Mouse (Mus musculus): ENCODE measurements around the gene Col6a6. TPM values are rescaled to one million over a fixed set of nuclear protein-coding genes. Genes with fewer than 3 reads are reported as not detected.
A peak's percentile ranks its signal among the peaks of the same experiment; 100 is the strongest.

The Col6a6 gene
- polyA plus RNA-seq, 1 experiment from 2014 or later = 0.09 TPM

DNA sequence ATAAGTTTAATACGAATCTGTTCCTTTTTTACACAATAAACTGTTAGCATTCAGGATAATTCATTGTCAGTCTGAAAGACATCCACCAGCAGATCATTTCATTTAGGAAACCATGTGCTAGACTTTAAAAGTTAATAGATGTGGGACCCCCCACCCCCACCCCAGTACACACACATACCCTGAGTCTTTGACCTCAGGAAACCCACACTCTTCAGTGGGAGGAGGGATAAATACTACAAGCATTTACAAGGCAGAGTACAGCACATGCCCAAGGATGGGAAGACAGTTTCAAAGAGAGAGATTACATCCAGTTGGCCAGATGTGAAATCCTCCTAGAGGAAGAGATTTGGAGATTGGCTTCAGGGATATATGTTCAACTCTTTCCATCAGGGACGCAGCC, 87.5 kb downstream of the Col6a6 start:
- Histone ChIP-seq H3K4me3 (replicated peaks; ENCODE audit: low read depth, low read length) (no peak overlapping the region), H3K27ac (replicated peaks; ENCODE audit: low read depth, low read length) (no peak overlapping the region), H3K4me2 (ENCODE audit: low read length) (no peak overlapping the region), H3K36me3 (ENCODE audit: control insufficient read depth, insufficient read depth, low read length) (no peaks in the 10 kb centered on the region), H3K9ac (replicated peaks; ENCODE audit: low read length) (no peak overlapping the region), H3K9me3 (ENCODE audit: control insufficient read depth, low read length) (no peaks in the 10 kb centered on the region), H3K4me1 (ENCODE audit: control insufficient read depth, insufficient read depth, low read length) (no peaks in the 10 kb centered on the region), H3K27me3 (ENCODE audit: control insufficient read depth, insufficient read depth, low read length) (no peaks in the 10 kb centered on the region)
- 80% methylated on average over 2 of the region's 2 CpGs for WGBS
- DNase-seq = no peak
- no peak for ATAC-seq (ENCODE audit: low FRiP score, low TSS enrichment)

- no peak for DNase-seq
- H3K27ac ChIP-seq (replicated peaks; ENCODE audit: low read depth, low read length) = no peak overlapping the region
- H3K4me2 ChIP-seq (ENCODE audit: low read length) = no peak overlapping the region
- H3K4me1 ChIP-seq (ENCODE audit: control insufficient read depth, insufficient read depth, low read length) = no peaks in the 10 kb centered on the region
- H3K9me3 ChIP-seq (ENCODE audit: control insufficient read depth, low read length) = no peaks in the 10 kb centered on the region
- ATAC-seq (ENCODE audit: low FRiP score, low TSS enrichment) = no peak
- 93% methylated on average over 9 of the region's 9 CpGs for WGBS
- no peak overlapping the region for H3K9ac ChIP-seq (replicated peaks; ENCODE audit: low read length)
- no peaks in the 10 kb centered on the region for H3K36me3 ChIP-seq (ENCODE audit: control insufficient read depth, insufficient read depth, low read length)
- H3K27me3 ChIP-seq (ENCODE audit: control insufficient read depth, insufficient read depth, low read length) = no peaks in the 10 kb centered on the region
- no peak overlapping the region for H3K4me3 ChIP-seq (replicated peaks; ENCODE audit: low read depth, low read length)
Measured at GRCm38 (mm10) chr9:105739446-105739845, 88.5 kb downstream of the Col6a6 start.

GRCm38 (mm10) chr9:105737448-105737847, 90.5 kb downstream of the Col6a6 start:
- H3K9ac ChIP-seq (replicated peaks; ENCODE audit: low read length) = no peak overlapping the region
- peak; percentile 11 for DNase-seq
- H3K27ac ChIP-seq (replicated peaks; ENCODE audit: low read depth, low read length) = no peak overlapping the region
- no peaks in the 10 kb centered on the region for H3K9me3 ChIP-seq (ENCODE audit: control insufficient read depth, low read length)
- no peak for ATAC-seq (ENCODE audit: low FRiP score, low TSS enrichment)
- 47% methylated on average over 8 of the region's 8 CpGs for WGBS
- H3K4me2 ChIP-seq (ENCODE audit: low read length) = no peak overlapping the region
- H3K4me3 ChIP-seq (replicated peaks; ENCODE audit: low read depth, low read length) = no peak overlapping the region
- H3K36me3 ChIP-seq (ENCODE audit: control insufficient read depth, insufficient read depth, low read length) = no peaks in the 10 kb centered on the region
- H3K27me3 ChIP-seq (ENCODE audit: control insufficient read depth, insufficient read depth, low read length) = no peaks in the 10 kb centered on the region
- no peaks in the 10 kb centered on the region for H3K4me1 ChIP-seq (ENCODE audit: control insufficient read depth, insufficient read depth, low read length)

- Histone ChIP-seq H3K9ac (replicated peaks; ENCODE audit: low read length) (no peak overlapping the region), H3K9me3 (ENCODE audit: control insufficient read depth, low read length) (no peaks in the 10 kb centered on the region), H3K4me3 (replicated peaks; ENCODE audit: low read depth, low read length) (no peak overlapping the region), H3K27ac (replicated peaks; ENCODE audit: low read depth, low read length) (no peak overlapping the region), H3K4me1 (ENCODE audit: control insufficient read depth, insufficient read depth, low read length) (no peaks in the 10 kb centered on the region), H3K4me2 (ENCODE audit: low read length) (no peak overlapping the region), H3K27me3 (ENCODE audit: control insufficient read depth, insufficient read depth, low read length) (no peaks in the 10 kb centered on the region), H3K36me3 (ENCODE audit: control insufficient read depth, insufficient read depth, low read length) (no peaks in the 10 kb centered on the region)
- ATAC-seq (ENCODE audit: low FRiP score, low TSS enrichment) (no peak), DNase-seq (peak; percentile 45)
- 63% methylated on average over 5 of the region's 5 CpGs for WGBS
Measured at GRCm38 (mm10) chr9:105735195-105735594, 92.8 kb downstream of the Col6a6 start.

- Histone ChIP-seq H3K4me3 (replicated peaks; ENCODE audit: low read depth, low read length) (no peak overlapping the region), H3K4me1 (ENCODE audit: control insufficient read depth, insufficient read depth, low read length) (no peaks in the 10 kb centered on the region), H3K27me3 (ENCODE audit: control insufficient read depth, insufficient read depth, low read length) (no peaks in the 10 kb centered on the region), H3K27ac (replicated peaks; ENCODE audit: low read depth, low read length) (no peak overlapping the region), H3K9ac (replicated peaks; ENCODE audit: low read length) (no peak overlapping the region), H3K4me2 (ENCODE audit: low read length) (no peak overlapping the region), H3K9me3 (ENCODE audit: control insufficient read depth, low read length) (no peaks in the 10 kb centered on the region), H3K36me3 (ENCODE audit: control insufficient read depth, insufficient read depth, low read length) (no peaks in the 10 kb centered on the region)
- ATAC-seq (ENCODE audit: low FRiP score, low TSS enrichment) (no peak), DNase-seq (no peak)
- 87% methylated on average over 2 of the region's 2 CpGs for WGBS
Measured at GRCm38 (mm10) chr9:105734651-105735050, 93.3 kb downstream of the Col6a6 start.

DNA sequence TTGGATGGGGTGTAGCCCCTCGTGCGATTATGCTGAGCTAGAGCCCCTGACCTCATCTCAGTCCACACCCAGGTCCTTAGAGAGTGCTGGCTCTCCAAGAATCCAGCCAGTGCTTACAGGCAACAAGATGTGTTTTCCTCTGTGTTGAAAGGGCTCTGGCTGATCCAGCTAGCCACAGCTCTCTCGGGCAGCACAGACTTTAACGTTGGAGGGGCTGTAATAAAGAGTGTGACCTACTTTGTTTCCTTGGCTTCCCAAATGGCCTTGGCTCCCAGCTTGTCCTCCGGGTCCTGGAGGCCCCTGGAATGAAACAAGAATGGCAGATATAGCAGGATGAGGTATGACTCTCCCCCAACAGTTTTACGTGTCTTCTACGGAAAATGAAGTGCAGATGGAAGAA, 96.0 kb downstream of the Col6a6 start:
- H3K27ac ChIP-seq (replicated peaks; ENCODE audit: low read depth, low read length) = no peak overlapping the region
- ATAC-seq (ENCODE audit: low FRiP score, low TSS enrichment) = no peak
- H3K36me3 ChIP-seq (ENCODE audit: control insufficient read depth, insufficient read depth, low read length) = no peaks in the 10 kb centered on the region
- H3K9ac ChIP-seq (replicated peaks; ENCODE audit: low read length) = no peak overlapping the region
- H3K4me1 ChIP-seq (ENCODE audit: control insufficient read depth, insufficient read depth, low read length) = no peaks in the 10 kb centered on the region
- H3K4me2 ChIP-seq (ENCODE audit: low read length) = no peak overlapping the region
- no peak for DNase-seq
- whole genome bisulfite sequencing = 82% methylated on average over 7 of the region's 7 CpGs
- no peaks in the 10 kb centered on the region for H3K27me3 ChIP-seq (ENCODE audit: control insufficient read depth, insufficient read depth, low read length)
- no peak overlapping the region for H3K4me3 ChIP-seq (replicated peaks; ENCODE audit: low read depth, low read length)
- no peaks in the 10 kb centered on the region for H3K9me3 ChIP-seq (ENCODE audit: control insufficient read depth, low read length)

GRCm38 (mm10) chr9:105720430-105720829, 107.5 kb downstream of the Col6a6 start:
- DNase-seq = no peak
- H3K9ac ChIP-seq (replicated peaks; ENCODE audit: low read length) = no peak overlapping the region
- no peaks in the 10 kb centered on the region for H3K27me3 ChIP-seq (ENCODE audit: control insufficient read depth, insufficient read depth, low read length)
- H3K27ac ChIP-seq (replicated peaks; ENCODE audit: low read depth, low read length) = no peak overlapping the region
- H3K36me3 ChIP-seq (ENCODE audit: control insufficient read depth, insufficient read depth, low read length) = no peaks in the 10 kb centered on the region
- ATAC-seq (ENCODE audit: low FRiP score, low TSS enrichment) = no peak
- H3K9me3 ChIP-seq (ENCODE audit: control insufficient read depth, low read length) = no peaks in the 10 kb centered on the region
- H3K4me1 ChIP-seq (ENCODE audit: control insufficient read depth, insufficient read depth, low read length) = no peaks in the 10 kb centered on the region
- no peak overlapping the region for H3K4me3 ChIP-seq (replicated peaks; ENCODE audit: low read depth, low read length)
- WGBS = 89% methylated on average over 4 of the region's 4 CpGs
- H3K4me2 ChIP-seq (ENCODE audit: low read length) = no peak overlapping the region

DNA sequence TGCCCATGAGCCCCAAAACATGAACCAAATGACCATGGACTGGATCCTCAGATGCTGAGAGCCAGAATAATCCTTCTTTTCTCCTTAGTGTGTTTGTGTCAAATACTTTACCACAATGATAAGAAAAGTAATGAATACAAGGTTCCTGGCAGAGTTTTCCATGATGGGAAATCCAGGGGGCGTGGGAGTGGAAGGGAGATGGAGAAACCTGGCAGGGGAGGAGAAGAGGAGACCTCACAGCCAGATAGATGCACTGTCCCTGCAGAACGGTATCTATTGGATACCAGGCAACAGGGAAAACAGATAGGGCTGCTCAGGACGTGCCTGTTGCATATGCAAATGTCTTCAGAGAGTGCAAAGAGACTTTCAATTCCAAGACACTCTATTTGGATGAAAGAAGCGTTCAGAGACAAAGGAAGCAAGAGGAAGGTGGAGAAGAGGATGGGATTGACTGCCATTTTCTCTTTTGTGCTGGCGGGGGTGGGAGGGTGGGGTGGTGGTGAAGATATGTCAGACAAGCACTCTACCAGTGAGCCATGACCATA, 108.0 kb downstream of the Col6a6 start:
- H3K4me3 ChIP-seq (replicated peaks; ENCODE audit: low read depth, low read length) = no peak overlapping the region
- no peak overlapping the region for H3K9ac ChIP-seq (replicated peaks; ENCODE audit: low read length)
- H3K9me3 ChIP-seq (ENCODE audit: control insufficient read depth, low read length) = no peaks in the 10 kb centered on the region
- no peaks in the 10 kb centered on the region for H3K36me3 ChIP-seq (ENCODE audit: control insufficient read depth, insufficient read depth, low read length)
- no peaks in the 10 kb centered on the region for H3K27me3 ChIP-seq (ENCODE audit: control insufficient read depth, insufficient read depth, low read length)
- no peaks in the 10 kb centered on the region for H3K4me1 ChIP-seq (ENCODE audit: control insufficient read depth, insufficient read depth, low read length)
- DNase-seq = no peak
- no peak overlapping the region for H3K4me2 ChIP-seq (ENCODE audit: low read length)
- no peak for ATAC-seq (ENCODE audit: low FRiP score, low TSS enrichment)
- 35% methylated on average over 5 of the region's 5 CpGs for WGBS
- no peak overlapping the region for H3K27ac ChIP-seq (replicated peaks; ENCODE audit: low read depth, low read length)

DNA sequence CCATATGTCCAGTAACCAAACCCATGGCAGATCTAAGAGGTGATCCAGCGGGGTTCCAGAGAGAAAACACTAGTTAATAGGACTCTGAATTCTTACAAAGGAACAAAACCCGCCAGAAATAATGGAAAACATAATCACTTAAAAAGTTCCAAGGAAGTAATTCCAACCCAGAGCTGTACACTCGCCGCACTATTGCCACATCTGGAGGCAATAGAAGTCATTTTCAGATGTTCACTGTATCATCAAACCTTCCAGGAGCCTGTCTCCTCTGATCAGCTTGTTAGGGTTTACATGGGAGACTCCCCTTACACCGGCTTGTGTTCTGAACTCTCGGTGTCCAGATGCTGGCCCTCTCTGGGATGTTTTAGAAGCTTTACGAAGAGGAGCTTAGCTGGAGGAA, 108.6 kb downstream of the Col6a6 start:
- H3K4me1 ChIP-seq (ENCODE audit: control insufficient read depth, insufficient read depth, low read length) = no peaks in the 10 kb centered on the region
- H3K36me3 ChIP-seq (ENCODE audit: control insufficient read depth, insufficient read depth, low read length) = no peaks in the 10 kb centered on the region
- no peak overlapping the region for H3K4me2 ChIP-seq (ENCODE audit: low read length)
- ATAC-seq (ENCODE audit: low FRiP score, low TSS enrichment) (no peak), DNase-seq (no peak)
- H3K27ac ChIP-seq (replicated peaks; ENCODE audit: low read depth, low read length) = no peak overlapping the region
- no peaks in the 10 kb centered on the region for H3K27me3 ChIP-seq (ENCODE audit: control insufficient read depth, insufficient read depth, low read length)
- H3K9me3 ChIP-seq (ENCODE audit: control insufficient read depth, low read length) = no peaks in the 10 kb centered on the region
- H3K9ac ChIP-seq (replicated peaks; ENCODE audit: low read length) = no peak overlapping the region
- H3K4me3 ChIP-seq (replicated peaks; ENCODE audit: low read depth, low read length) = no peak overlapping the region
- 89% methylated on average over 7 of the region's 7 CpGs for WGBS

Measured in midbrain, embryonic 14.5 days (tissue).